Mouse (Mus musculus): ENCODE data around the gene Dlx5. TPM values are rescaled to one million over a fixed set of nuclear protein-coding genes. Genes with fewer than 3 reads are reported as not detected.

Dlx5 gene
- polyA plus RNA-seq, 1 experiment: not detected

DNA sequence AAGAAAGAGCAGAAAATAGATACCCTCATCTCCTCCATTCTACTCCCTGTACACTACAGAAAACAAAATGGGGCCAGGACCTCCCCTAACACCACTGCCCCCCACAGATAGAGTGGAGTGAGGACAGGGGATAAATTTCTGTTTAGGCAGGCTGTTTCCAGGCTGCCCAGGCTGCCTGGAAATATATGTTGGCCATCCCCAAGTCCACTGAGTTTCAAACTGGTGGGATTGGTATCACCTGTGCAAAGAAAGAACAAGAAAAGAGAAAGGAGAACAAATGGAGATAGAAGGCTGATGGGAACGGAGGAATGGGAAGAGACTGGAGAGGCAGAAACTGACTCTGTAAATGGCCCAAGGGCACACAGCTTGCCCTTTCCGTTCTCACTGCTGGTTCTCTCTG lies 5.7 kb downstream of the Dlx5 start:
- no peak for DNase-seq (ENCODE audit: low spot score)

DNA sequence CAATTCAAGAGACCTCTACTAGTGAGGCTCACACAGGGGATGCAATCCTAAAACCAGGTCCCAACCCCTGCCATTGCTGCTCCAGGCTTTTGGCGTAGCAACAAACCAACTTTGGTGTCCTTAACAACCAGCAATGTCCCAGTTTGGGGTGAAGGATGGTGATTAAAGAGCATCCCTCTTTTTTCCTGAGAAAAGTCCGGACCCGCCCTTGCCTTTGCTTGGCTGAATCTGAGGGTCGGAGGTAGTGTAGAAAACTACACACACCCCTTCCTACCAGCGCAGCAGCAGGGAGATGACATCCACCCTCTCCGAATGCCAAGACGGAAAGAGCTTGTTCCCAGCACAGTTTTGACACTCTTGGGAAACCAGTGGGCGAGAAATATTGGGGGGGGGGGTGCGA lies 6.2 kb downstream of the Dlx5 start:
- DNase-seq (ENCODE audit: low spot score): no peak

DNA sequence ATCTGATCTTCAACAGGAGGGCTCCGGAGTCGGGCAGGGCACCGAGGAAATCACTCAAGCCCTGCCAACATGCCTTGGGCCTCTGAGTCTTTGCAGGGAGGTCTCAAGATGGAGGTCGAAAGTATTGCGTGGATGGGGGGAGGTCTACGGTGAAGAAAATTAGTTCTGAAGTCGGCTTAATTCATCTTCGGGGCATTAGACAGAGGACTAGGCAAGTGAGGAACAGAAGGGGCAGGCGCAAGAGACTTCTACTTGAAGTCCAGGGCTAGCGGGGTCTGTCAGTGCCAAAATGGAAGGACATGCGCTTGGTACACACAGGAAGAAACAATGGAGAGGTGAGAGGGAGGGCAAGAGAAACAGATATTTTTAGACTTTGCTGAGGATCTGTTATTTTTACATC lies 6.7 kb downstream of the Dlx5 start:
- no peak for DNase-seq (ENCODE audit: low spot score)

DNA sequence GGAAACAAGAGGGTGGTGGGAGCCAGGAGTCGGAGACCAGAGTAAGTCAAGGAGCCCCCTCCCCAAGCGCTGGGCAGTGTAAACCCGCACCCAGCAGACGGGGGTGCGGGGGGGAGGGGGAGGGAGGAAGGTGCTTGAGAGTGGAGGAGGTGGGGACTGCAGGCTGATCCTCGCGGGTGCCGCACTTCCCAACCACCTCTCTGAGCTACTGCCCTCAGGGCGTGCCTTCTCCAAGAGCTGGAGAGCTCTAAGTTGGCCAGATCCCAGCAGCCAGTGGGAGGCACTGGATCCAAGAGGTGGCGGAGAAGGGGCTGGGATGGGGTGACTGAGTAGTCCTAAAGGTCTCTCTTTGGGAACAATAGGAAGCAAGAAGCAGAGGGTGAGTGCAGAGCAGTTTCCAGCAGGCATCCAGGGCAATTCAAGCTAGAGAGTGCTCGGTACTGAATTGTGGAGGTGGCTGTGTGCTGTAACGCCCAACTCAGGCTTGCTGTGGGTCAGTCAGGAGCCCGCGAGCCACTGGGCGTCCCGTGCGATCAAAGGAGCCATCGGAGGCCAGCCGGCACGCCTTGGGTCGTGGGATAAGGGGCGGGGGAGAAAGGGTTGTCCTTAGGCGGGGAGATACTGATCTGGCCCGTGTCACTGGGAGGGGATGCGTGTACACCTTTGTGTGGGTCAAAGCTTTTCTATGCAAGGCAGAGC lies 7.7 kb downstream of the Dlx5 start:
- no peak for DNase-seq (ENCODE audit: low spot score)

DNA sequence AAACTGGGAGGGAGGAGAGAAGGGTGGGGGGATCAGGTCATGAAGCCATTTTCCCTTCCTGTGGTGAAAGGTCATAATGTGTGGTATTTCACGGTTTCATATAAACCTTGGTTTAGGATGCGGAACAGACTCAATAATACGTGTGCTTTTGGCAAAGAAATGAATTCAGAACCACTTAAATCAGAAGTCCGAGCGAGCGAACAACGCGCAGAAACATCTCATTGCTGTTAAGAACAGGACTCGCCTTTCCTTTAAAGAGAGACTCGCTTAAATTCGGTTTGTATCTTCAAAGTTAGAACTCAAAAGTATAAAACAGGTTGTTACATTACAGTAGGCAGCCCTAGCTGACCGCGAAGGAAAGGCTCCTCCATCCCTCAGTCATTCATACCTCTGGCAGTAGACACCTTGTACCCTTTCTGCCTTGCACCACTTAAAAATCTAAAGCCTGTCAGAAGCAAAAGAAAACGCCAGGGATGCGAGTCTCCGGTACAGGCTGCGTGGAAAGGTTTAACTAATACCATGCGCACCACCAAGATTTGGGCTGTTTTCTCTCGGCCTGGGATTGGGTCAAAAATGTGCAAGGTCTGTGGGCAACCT lies 8.3 kb downstream of the Dlx5 start:
- no peak for DNase-seq (ENCODE audit: low spot score)

DNA sequence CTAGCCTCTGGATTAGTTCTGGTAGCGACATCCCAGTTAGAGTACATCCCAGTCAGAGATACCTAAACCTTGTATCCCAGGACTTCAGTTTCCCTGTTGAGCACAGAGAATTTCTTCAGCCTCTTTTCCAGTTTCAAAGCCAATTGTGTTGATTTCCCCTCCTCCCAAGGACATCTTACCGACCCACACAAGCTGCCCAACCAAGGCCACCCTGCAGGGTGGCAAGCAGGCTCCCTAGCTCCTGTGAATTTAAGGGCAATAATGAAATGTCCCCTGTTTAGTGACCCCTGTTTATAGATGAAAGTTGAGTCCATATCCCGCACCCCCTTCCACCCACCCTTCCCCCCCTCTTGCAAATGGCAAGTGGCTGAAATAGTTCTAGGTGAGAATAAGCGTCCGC lies 9.0 kb downstream of the Dlx5 start:
- no peak for DNase-seq (ENCODE audit: low spot score)

DNA sequence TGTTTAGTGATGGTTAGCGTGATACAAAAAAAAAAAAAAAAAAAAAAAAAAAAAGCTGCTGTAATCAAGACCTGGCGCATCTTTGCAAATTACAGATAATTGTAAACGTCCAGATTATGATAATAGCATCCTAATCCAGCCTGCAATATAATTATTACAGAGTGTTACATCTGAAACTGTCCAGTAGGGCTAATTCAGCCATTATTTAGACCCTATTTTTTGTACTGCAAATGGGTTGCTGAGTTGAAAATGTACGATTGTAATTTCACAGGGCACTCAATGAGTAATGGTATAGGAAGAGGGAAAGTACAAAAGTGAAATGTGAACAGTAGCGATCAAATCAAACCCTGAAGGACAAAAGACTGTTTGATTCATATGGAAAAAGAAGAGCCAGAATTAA lies 10.2 kb downstream of the Dlx5 start:
- DNase-seq (ENCODE audit: low spot score): no peak

DNA sequence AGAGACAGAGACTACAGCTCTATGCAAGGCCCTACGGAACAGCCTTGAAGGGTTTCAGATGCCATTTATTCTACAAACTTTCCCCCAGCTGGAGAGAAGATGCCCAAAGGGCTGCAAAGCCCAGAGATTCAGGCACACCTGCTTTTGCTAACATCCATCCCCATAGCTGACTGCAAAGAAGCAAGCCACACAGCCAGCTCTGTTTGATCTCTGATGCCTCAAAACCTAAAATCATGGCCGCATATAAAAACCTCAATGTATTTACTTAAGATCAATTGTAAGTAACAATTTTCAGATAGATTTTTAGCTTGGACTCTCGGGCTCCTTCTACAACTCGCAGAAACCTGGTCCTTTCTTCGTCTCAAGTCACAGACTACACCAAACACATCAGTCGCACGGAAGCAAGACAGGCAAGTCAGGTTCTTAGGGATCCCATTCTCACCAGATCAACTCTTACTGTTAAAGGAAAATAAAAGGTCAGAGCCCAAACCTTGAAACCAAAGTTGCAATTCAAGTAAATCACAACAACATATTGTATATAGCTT lies 10.9 kb downstream of the Dlx5 start:
- DNase-seq (ENCODE audit: low spot score): no peak

DNA sequence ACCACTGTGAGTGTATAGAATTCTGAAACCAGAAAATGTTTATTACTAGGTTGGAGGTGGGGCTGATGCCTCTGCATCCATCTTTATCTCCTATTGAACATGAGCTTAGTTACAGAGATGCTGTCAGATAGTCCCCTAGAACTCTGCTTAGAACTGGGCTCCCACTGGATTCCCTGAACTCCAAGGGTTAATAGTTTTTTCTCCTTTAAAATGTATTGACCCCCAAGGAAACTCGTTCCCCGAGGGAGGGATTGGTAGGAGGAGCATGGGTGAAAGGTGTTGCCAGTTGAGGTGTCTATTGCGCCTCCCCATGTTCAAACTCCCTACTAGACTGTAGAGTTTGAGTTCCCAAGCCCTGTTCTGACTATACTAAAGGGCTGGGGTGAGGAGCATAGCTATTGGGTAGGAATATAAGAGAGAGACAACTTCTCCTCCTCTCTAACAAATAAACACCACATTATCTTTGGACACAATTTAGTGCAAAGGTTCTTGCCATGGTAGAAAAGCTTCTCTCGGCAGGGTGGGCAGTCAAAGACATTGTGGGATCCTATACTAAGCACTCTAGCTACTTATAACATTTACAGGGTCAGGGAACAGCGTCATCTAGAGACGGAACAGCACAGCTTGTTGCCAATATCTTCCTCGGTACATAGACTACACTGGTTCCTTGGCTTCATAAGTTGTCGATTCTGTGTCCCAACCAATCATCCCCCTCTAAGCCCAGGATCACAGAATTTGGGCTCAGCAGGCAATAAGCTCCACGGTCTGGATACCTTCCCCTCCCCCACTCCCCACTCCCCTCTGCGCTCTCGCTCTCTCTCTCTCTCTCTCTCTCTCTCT lies 11.7 kb downstream of the Dlx5 start:
- DNase-seq (ENCODE audit: low spot score): no peak

DNA sequence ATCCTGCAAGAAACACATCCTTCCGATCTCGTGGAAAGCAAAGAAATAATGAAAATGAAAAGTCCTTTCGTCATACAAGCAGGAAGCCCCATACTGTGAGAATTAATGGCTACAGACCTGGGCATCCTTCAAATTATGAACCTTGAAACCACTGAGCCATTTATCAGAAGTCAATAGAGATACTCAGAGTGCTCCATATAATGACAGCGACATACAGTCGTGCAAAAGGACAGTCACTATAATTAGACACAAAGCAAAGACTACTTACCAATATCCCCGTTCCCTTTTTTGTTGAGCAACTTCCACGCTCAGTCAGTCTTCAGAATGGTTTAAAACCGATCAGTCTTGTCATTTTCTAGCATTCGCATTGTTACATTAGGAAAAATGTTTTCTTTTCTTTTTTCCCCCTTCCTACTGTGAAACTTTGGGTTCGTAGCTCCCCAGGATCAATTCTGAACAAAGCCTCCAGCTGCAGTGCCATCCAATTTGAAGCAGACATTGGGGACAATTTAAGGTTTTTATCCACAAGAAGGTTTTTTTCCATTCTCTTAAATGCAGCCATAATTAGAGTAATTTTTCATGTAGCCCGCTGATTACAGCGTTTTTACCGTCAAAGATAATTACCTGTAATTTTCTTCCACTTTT lies 12.7 kb downstream of the Dlx5 start:
- DNase-seq (ENCODE audit: low spot score): no peak

DNA sequence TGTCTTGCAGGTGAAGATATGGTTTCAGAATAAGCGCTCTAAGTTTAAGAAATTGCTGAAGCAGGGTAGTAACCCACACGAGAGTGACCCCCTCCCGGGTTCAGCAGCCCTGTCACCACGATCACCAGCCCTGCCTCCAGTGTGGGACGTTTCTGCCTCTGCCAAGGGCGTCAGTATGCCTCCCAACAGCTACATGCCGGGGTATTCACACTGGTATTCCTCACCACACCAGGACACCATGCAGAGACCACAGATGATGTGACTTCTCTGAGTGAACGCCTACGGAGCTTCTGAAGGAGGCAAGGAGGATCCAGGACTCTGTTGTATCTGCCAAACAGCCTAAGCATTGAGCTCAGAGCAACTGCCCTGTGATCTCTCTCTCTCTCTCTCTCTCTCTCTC lies 14.9 kb downstream of the Dlx5 start:
- no peak for DNase-seq (ENCODE audit: low spot score)

DNA sequence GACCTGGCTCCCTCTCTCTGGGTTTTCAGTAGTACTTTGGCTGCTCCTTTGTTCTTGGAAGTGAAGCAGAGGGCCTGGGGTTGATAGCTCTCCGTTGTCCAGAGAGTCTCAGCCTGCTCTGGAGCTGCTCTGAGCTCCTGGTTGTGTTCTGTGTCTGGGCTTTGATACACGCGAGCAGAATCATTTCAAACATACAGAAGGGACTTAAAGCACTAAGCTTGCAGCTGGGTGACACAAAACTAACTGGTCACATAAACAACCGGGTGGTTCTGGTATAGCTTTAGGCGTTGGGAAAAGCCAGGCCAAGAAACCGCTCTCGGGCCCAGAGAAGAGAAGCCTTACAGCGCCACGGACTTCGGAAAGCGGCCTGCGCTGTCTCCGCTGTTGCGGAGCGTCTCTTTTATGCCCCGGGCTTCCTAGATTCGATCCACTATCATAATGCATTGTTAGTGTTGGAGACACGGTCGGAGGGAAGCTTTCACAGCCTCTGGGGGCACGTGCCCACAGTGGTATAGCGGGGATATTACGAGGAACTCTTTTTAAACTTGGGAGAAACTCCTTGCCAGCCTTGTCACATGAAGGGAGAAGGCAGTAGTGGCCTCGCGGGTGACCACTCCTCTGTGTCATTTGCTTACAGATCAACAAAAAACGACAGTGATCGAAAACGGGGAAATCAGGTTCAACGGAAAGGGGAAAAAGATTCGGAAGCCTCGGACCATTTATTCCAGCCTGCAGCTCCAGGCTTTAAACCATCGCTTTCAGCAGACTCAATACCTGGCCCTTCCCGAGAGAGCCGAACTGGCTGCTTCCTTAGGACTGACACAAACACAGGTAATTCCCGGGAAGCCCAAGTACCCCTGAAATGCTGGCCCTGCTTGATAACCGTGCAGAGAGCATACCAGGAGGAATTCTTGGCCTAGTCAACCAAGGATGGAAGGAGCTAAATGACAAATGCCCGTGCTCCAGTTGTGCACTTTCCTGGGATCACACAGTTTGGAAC lies 17.1 kb downstream of the Dlx5 start:
- no peak for DNase-seq (ENCODE audit: low spot score)

DNA sequence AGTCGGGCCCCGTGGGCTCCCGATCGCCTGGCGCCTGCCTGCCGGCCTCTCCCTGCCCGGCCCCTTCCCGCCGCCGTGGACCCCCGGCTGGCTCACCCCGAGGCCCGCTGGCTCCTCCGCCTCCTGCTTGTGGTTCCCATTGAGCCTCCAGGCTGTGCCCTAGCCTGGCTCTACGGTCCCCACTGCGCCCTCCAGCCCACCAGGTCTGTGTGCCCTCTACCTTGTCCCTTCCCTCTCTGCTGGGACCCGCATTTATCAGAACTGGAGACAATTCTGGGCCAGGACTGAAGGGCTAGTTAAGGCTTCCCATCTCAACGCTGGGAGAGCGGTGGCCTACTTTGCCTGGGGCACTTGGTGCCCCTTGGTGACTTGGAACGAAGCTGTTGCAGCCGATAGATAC lies 17.9 kb downstream of the Dlx5 start:
- DNase-seq (ENCODE audit: low spot score): no peak

DNA sequence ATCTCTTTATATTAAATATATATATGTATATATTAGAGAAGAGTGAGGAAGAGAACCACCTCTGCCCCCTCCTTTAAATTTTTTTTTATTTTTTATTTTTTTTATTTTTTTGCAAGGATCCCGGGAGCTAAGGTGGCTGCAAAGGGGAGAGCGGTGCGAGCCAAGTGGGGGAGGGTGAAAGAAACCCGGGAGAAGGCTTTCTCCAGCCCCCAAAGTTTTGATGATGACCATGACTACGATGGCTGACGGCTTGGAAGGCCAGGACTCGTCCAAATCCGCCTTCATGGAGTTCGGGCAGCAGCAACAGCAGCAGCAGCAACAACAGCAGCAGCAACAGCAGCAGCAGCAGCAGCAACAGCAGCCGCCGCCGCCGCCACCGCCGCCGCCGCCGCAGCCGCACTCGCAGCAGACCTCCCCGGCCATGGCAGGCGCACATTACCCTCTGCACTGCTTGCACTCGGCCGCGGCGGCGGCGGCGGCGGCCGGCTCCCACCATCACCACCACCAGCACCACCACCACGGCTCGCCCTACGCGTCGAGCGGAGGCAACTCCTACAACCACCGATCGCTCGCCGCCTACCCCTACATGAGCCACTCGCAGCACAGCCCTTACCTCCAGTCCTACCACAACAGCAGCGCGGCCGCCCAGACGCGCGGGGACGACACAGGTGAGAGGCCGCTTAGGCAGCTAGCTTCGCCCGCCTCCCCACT lies 18.6 kb downstream of the Dlx5 start, which contains the start of gene Dlx6:
TSS of gene Dlx6 (plus strand) at position 175 of the 711 bp plus-strand sequence.
- DNase-seq (ENCODE audit: low spot score): no peak

DNA sequence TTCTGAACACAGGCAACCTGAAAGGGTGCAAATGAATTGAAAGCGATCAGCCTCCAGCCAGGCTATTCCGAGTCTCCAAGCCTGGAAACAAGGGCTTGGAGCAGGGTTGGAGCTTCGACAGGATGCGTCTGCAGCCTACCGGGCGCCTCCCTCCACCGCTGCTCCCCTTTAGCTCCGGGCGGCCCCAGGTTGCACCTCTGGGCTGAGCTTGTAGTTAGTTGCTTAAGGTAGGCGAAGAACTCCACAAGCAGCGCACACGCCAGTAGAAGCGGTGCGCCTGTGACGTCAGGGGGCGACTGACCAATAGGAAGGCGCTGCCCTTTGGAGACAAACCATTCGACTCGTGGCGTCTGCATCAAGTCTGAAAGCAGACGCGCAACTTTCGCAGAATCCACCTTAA lies 19.3 kb downstream of the Dlx5 start:
- no peak for DNase-seq (ENCODE audit: low spot score)

DNA sequence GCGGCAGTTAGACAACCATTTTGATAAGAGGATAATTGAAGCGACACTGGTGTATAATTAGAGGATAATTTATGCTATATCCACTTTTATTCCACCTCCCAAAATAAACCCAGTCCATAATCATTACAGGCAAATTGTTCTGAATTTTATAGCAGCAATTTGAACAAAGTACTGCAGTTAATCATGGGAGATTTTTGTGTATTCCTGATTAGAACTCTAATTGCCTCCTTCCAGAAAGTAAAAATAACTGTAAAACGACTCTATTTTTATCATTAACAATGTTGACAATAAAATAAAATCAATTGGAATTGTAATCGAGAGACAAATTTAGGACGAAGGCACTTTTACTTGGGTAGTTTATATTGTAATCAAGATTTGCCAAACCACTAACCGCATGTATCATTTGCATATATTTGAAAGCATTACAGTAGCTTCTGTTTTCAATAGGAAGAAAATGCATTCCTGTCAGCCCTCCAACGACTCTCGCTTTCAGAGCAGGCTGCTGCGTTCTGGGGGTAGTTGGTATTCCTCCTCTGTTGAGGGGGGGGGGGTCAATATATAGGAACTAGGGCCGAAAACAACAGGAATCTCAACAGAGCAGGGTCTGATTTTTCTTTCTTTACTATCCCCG lies 20.0 kb downstream of the Dlx5 start:
- DNase-seq (ENCODE audit: low spot score): no peak

DNA sequence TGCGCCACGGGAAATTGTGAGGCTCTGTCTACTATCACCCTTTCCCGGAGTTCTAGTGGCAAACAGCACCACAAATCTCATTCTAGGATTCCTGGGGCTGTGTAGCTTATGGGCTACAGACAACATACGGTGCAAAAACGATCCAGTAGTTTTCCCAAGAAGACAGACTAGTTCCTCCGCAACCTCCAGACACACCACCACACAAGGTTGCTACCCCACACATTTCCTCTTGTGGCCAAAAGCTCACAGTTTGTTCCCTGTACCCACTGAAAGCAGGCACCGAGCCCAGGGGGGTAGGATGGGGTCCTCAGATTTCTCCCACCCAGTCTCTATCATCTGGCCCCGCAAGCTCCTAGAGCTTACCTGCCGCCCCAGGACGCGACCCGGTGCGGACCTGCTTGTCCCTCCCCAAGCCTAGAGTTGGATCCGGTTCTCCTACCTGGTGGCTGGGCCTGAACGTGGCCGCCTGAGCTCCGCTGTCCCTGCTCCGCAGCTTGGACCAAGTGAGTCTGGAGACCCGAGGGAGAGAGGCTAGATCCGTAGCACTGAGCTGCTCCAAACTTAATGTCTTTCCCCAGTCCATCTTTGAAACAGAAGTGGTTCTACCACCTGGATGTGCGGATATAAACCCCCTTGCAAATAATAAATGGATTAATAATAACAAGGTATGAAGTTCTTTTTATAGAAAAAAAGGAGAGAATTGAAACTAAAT lies 20.6 kb downstream of the Dlx5 start:
- DNase-seq (ENCODE audit: low spot score): no peak

DNA sequence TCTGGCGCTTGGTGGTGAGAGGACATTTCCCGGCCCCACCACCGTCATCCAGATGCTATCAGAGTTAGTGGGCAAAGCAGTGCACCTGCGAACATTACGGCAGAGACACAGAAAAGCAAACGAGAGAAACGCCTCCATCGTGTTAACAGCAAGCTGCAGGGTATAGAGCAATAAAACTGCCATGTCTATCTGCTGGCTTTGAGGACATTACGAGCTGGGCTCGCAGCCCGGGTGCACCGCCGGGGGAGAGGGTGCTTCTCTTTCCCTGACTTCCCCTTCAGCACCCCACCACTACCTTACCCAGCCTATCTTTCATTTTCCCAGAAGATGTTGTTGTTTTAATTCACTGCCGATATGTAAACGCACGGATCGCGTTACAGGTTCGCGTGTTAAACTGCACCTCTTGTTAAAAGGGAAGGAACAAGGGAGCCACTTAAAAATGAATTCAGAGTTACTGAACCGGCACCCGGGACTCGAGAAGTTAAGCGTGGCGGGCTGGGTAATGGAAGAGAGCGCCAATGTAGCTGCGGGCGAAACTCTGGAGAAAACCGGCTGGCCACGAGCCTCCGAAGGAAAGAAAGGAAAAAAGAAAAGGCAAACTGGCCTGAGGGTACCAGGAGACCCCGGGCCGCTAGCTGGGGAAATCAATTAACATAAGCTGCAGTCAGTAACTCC lies 21.3 kb downstream of the Dlx5 start:
- DNase-seq (ENCODE audit: low spot score): no peak

All from urinary bladder, adult 2 months (tissue).